ENCODE assay signal across 8 mouse cellular contexts in the genomic region with DNA sequence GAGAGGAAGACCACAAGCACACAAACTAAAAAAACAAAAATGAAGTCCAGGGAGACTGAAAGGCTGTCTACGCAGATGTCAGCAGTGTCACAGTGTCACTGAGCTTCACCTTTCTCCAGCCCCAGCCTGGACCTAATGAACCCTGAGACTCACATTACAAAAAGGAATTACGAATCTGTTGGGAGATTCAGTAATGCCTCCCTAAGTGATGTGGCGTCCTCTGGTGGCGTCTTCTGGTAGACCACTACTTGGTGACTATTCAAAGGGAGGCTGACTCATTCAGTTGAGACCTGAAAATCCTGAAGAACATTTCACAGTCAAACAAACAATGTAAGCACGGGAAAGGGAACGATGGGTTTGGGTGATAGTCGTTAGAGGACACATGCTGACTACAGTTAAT. TPM values are rescaled to one million over a fixed set of nuclear protein-coding genes. Genes with fewer than 3 reads are reported as not detected.
A peak's percentile ranks its signal among the peaks of the same experiment; 100 is the strongest.
DNase-seq lines count a peak whose midpoint lies in the region; ATAC-seq and TF ChIP-seq lines count a peak whose summit lies in the region.

No protein-coding gene starts in this region.

- H3K4me3 ChIP-seq in forebrain, embryonic 11.5 days (ENCODE audit: low read depth, low read length) = no peak overlapping the region
- no peak overlapping the region for H3K4me3 ChIP-seq in forebrain, embryonic 15.5 days
- H3K4me3 ChIP-seq in ES-Bruce4 (ENCODE audit: low read depth, low read length) = no peak overlapping the region

- peaks cover 23% of the 10 kb centered on the region for H3K27me3 ChIP-seq in forebrain, embryonic 11.5 days (ENCODE audit: control insufficient read depth, insufficient read depth, low read length)
- peaks cover 11% of the 10 kb centered on the region; the same call in 1 of the 2 replicates for H3K27me3 ChIP-seq in forebrain, embryonic 15.5 days
- peaks cover 13% of the 10 kb centered on the region for H3K27me3 ChIP-seq in ES-Bruce4 (ENCODE audit: control insufficient read depth, insufficient read depth, low read length, poor library complexity, severe bottlenecking)

- no peak overlapping the region for H3K9ac ChIP-seq in forebrain, embryonic 11.5 days (ENCODE audit: low read length)
- H3K9ac ChIP-seq in forebrain, embryonic 15.5 days (replicated peaks) = no peak overlapping the region
- no peak overlapping the region for H3K9ac ChIP-seq in ES-Bruce4 (ENCODE audit: low read depth, poor library complexity, severe bottlenecking)

- H3K4me2 ChIP-seq in forebrain, embryonic 11.5 days (ENCODE audit: low read depth, low read length, severe bottlenecking) = no peak overlapping the region
- no peak overlapping the region for H3K4me2 ChIP-seq in forebrain, embryonic 15.5 days (replicated peaks)

- no peaks in the 10 kb centered on the region for H3K36me3 ChIP-seq in forebrain, embryonic 11.5 days (ENCODE audit: control insufficient read depth, insufficient read depth, low read length)
- H3K36me3 ChIP-seq in forebrain, embryonic 15.5 days = no peaks in the 10 kb centered on the region
- no peaks in the 10 kb centered on the region for H3K36me3 ChIP-seq in ES-Bruce4 (ENCODE audit: control insufficient read depth, insufficient read depth, low read length, poor library complexity, severe bottlenecking)

- no peaks in the 10 kb centered on the region for H3K9me3 ChIP-seq in forebrain, embryonic 11.5 days (ENCODE audit: control insufficient read depth, low read length)
- no peaks in the 10 kb centered on the region for H3K9me3 ChIP-seq in forebrain, embryonic 15.5 days
- no peaks in the 10 kb centered on the region for H3K9me3 ChIP-seq in ES-Bruce4 (replicated peaks; ENCODE audit: control insufficient read depth, insufficient read depth, low read length, poor library complexity, severe bottlenecking)

- no peak overlapping the region for H3K27ac ChIP-seq in forebrain, embryonic 11.5 days (ENCODE audit: low read depth, low read length)
- no peak overlapping the region for H3K27ac ChIP-seq in forebrain, embryonic 15.5 days (replicated peaks)
- no peak overlapping the region for H3K27ac ChIP-seq in ES-Bruce4 (ENCODE audit: insufficient read depth, low read length)

- ATAC-seq in forebrain, embryonic 11.5 days (replicated peaks; ENCODE audit: low FRiP score) = no peak
- no peak for ATAC-seq in forebrain, embryonic 15.5 days (replicated peaks)

- TF ChIP-seq POLR2A in ES-Bruce4 (IDR thresholded peaks at IDR 0.05; ENCODE audit: insufficient read depth, low read length) = no peak

- intact Hi-C loops in gastrocnemius, postnatal 14 days (cut with DNase I; ENCODE audit: low total_unique reads) = loop anchor here (5.0 to 10.0 kb wide), 3 partner anchors 113 to 426 kb away; no protein-coding TSS in a partner anchor

- no peak for TF ChIP-seq EP300 in ES-Bruce4 (IDR thresholded peaks at IDR 0.05; ENCODE audit: insufficient read depth, low read depth, low read length)

- 14% methylated on average over 7 of the region's 7 CpGs for WGBS in forebrain, embryonic 11.5 days
- WGBS in forebrain, embryonic 15.5 days = 10% methylated on average over 7 of the region's 7 CpGs

- TF ChIP-seq CTCF in ES-Bruce4 (IDR thresholded peaks at IDR 0.05; ENCODE audit: low read depth, low read length) = peak; percentile 22

- peaks cover 3% of the 10 kb centered on the region; the same call in 1 of the 2 replicates for H3K4me1 ChIP-seq in forebrain, embryonic 11.5 days (replicated peaks; ENCODE audit: control insufficient read depth, insufficient read depth, low read length)
- peaks cover 4% of the 10 kb centered on the region; the same call in 1 of the 2 replicates for H3K4me1 ChIP-seq in forebrain, embryonic 15.5 days
- no peaks in the 10 kb centered on the region for H3K4me1 ChIP-seq in ES-Bruce4 (ENCODE audit: control insufficient read depth, insufficient read depth, low read length)

- DNase-seq in forebrain, embryonic 11.5 days (ENCODE audit: low spot score) = peak; percentile 80
- peak; percentile 45 for DNase-seq in cerebellum, adult 9-11 months
- DNase-seq in gastrocnemius, postnatal 14 days = peak; percentile 81
- peak; percentile 88 to 90 for DNase-seq in layer of hippocampus, postnatal 14 days (ENCODE audit: low spot score in 2 of 2)
- DNase-seq in lung, postnatal 4 days = peak; percentile 48 to 77
- DNase-seq in urinary bladder, postnatal 14 days (ENCODE audit: low spot score) = peak; percentile 91

RNA-seq across cellular contexts. Expression of a gene that starts 6.0 kb away (rescaled TPM):
- polyA plus RNA-seq in forebrain, embryonic 11.5 days (2014; fragmentation: Nextera tagmentation; extraction: Ambion mirVana) = 0.45 and 1.1 TPM in 2 replicates
- polyA plus RNA-seq in forebrain, embryonic 15.5 days (2015; fragmentation: Nextera tagmentation; extraction: Ambion mirVana) = 8.2 and 9.0 TPM in 2 replicates
- polyA plus RNA-seq in ES-Bruce4 (2011; ENCODE audit: insufficient read depth, insufficient read length, low read depth, missing spikeins) = 0.78 and 1.8 TPM in 2 replicates
- total RNA-seq in gastrocnemius, postnatal 14 days (2021) = 10 to 100 TPM; 35.5 to 50.7 TPM
- 100 to 1,000 TPM; 133 to 151 TPM for total RNA-seq in layer of hippocampus, postnatal 14 days (2021)
